Mouse (Mus musculus) embryonic facial prominence, embryonic 12.5 days (tissue): ENCODE measurements around the gene Traf3. TPM values are rescaled to one million over a fixed set of nuclear protein-coding genes. Genes with fewer than 3 reads are reported as not detected.

Experiments
- ATAC-seq: fragments of 200-750 bp; cut with Nextera tagmentation; 2 replicates; pipeline ENCODE4 v1.8.0; 2017; ENCODE audit not compliant: insufficient number of reproducible peaks, insufficient read depth, low FRiP score, low TSS enrichment
- H3K27ac ChIP-seq: fragments of 300-500 bp; sonication (generic); 2 replicates; pipeline ENCODE4 v1.5.1; 2016; ENCODE audit warnings: mild to moderate bottlenecking
- H3K27me3 ChIP-seq: fragments of 300-500 bp; sonication (generic); 2 replicates; pipeline ENCODE4 v1.6.1; 2016; ENCODE audit warnings: mild to moderate bottlenecking, moderate library complexity
- H3K36me3 ChIP-seq: fragments of 300-500 bp; sonication (generic); 2 replicates; pipeline ENCODE4 v1.6.1; 2016; ENCODE audit warnings: mild to moderate bottlenecking
- H3K4me1 ChIP-seq: fragments of 300-500 bp; sonication (generic); 2 replicates; pipeline ENCODE4 v1.6.1; 2016
- H3K4me2 ChIP-seq: fragments of 300-500 bp; sonication (generic); replicated peaks from 2 replicates; pipeline ENCODE4 v1.6.1; 2016; ENCODE audit warnings: mild to moderate bottlenecking, moderate library complexity
- H3K4me3 ChIP-seq: fragments of 300-500 bp; sonication (generic); 2 replicates; pipeline ENCODE4 v1.5.1; 2016; ENCODE audit warnings: mild to moderate bottlenecking
- H3K9ac ChIP-seq: fragments of 300-500 bp; sonication (generic); 2 replicates; pipeline ENCODE4 v1.6.1; 2016; ENCODE audit warnings: mild to moderate bottlenecking, moderate library complexity
- H3K9me3 ChIP-seq: fragments of 300-500 bp; sonication (generic); 2 replicates; pipeline ENCODE4 v1.6.1; 2016; ENCODE audit warnings: mild to moderate bottlenecking, moderate library complexity
- WGBS: fragments of 180-500 bp; shearing (Covaris S2); methylation state at CpG from one replicate; pipeline ENCODE4 v1.1.7; 2016; 5-methylcytosine and 5-hydroxymethylcytosine counted together
- polyA plus RNA-seq: library from polyadenylated mRNA; unstranded; fragments of >200 nt; fragmentation: Nextera tagmentation; extraction: Ambion mirVana; gene quantifications from 2 replicates; pipeline ENCODE4 v1.2.1, GENCODE M21; 2016

Traf3 gene
- polyA plus RNA-seq, 1 experiment from 2014 or later = 15.8 TPM

DNA sequence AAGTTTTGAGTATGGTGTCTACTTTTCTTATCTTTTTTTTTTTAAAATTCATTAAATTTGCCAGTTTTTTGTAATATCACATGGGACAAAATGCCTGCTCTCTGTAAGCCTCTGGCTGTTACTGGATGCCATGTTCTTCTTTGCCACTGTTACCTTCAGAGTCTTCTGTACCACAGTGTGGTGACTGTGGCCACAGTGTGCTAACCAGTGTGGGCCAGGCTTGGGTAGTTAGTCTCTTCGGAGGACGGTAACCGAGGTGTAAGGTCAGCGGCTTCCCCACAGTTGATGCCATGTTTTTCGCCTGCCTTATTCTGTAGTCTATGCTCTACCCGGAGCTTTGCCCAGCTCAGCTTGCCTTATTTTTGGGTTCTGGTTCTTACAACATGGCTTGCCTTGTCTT, 16.2 kb downstream of the Traf3 start:
- no peak overlapping the region for H3K27ac ChIP-seq
- no peak for ATAC-seq
- no peaks in the 10 kb centered on the region for H3K27me3 ChIP-seq
- H3K4me2 ChIP-seq = no peak overlapping the region
- H3K9ac ChIP-seq = no peak overlapping the region
- H3K36me3 ChIP-seq = no peaks in the 10 kb centered on the region
- no peaks in the 10 kb centered on the region; the same call in 1 of the 2 replicates for H3K4me1 ChIP-seq
- no peak overlapping the region for H3K4me3 ChIP-seq
- H3K9me3 ChIP-seq = no peaks in the 10 kb centered on the region
- WGBS = 93% methylated on average over 6 of the region's 6 CpGs

DNA sequence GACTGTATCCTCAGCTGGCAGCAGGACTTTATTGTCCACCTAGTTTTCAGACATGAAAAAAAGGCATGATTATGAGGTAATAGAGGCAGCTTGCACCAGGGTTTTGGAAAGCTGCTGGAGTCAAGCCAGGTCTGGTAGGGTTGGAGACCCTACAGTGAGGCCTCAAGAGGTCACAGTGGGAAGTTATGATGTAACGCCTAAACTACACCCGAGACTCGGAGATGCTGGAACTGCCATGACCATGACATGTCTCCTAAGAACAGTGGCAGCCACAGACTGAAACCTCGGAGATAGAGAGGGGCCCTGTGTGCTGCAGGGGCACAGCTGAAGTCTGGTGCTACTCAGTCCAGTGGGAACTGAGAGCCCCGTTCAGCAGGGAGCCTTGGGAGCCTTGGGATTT, 18.3 kb downstream of the Traf3 start, which contains the start of gene 4930595D18Rik:
Gene 4930595D18Rik (minus strand): TSS at position 16 of the 400 bp plus-strand sequence.
- ATAC-seq = no peak
- no peaks in the 10 kb centered on the region; the same call in 1 of the 2 replicates for H3K4me1 ChIP-seq

GRCm38 (mm10) chr12:111186986-111187385, 20.8 kb downstream of the Traf3 start:
- ATAC-seq = no peak
- 80% methylated on average over 3 of the region's 3 CpGs for WGBS
- H3K9ac ChIP-seq = no peak overlapping the region
- peaks cover 6% of the 10 kb centered on the region; the same call in 1 of the 2 replicates for H3K4me1 ChIP-seq
- H3K36me3 ChIP-seq = no peaks in the 10 kb centered on the region
- no peak overlapping the region for H3K27ac ChIP-seq
- H3K9me3 ChIP-seq = no peaks in the 10 kb centered on the region
- H3K27me3 ChIP-seq = no peaks in the 10 kb centered on the region
- no peak overlapping the region for H3K4me3 ChIP-seq
- no peak overlapping the region for H3K4me2 ChIP-seq

More for the DNA sequence above, 18.3 kb downstream of the Traf3 start, which contains the start of gene 4930595D18Rik:
- Histone ChIP-seq H3K36me3 (no peaks in the 10 kb centered on the region), H3K27ac (no peak within 1 kb of the TSS), H3K4me3 (no peak within 1 kb of the TSS), H3K9ac (no peak within 1 kb of the TSS), H3K4me2 (no peak within 1 kb of the TSS), H3K27me3 (no peaks in the 10 kb centered on the region), H3K9me3 (no peaks in the 10 kb centered on the region)
- WGBS = 78% methylated on average over 5 of the region's 5 CpGs

DNA sequence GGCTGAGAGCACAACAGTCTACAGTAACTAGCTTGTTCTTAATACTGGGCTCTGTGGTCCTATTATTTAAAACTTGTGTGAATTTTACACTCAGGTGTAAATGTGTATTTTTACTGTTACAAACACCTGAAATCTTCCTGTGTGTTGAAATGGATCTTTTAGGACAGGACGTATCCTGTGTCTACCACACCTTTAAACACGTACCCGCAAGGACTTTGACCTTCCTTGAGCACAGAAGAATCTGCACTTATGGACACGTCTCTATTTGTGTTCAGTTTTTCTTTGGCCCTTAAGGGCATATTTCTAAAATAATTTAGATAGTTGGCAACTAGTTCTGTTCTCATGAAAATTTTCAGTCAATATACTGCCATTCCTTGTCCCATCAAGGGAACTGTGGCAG, 22.1 kb downstream of the Traf3 start:
- H3K27me3 ChIP-seq = no peaks in the 10 kb centered on the region
- H3K9ac ChIP-seq = no peak overlapping the region
- ATAC-seq = no peak
- peaks cover 7% of the 10 kb centered on the region for H3K4me1 ChIP-seq
- WGBS = 86% methylated on average over 4 of the region's 4 CpGs
- H3K36me3 ChIP-seq = no peaks in the 10 kb centered on the region
- no peak overlapping the region for H3K27ac ChIP-seq
- no peaks in the 10 kb centered on the region for H3K9me3 ChIP-seq
- no peak overlapping the region for H3K4me2 ChIP-seq
- H3K4me3 ChIP-seq = no peak overlapping the region

- WGBS = 83% methylated on average over 5 of the region's 5 CpGs
- Histone ChIP-seq H3K9me3 (no peaks in the 10 kb centered on the region), H3K27ac (no peak overlapping the region), H3K4me2 (no peak overlapping the region), H3K9ac (no peak overlapping the region), H3K4me1 (peaks cover 15% of the 10 kb centered on the region), H3K4me3 (no peak overlapping the region), H3K27me3 (no peaks in the 10 kb centered on the region), H3K36me3 (no peaks in the 10 kb centered on the region)
- no peak for ATAC-seq
These were observed 24.2 kb downstream of the Traf3 start for GRCm38 (mm10) chr12:111190355-111190754.

DNA sequence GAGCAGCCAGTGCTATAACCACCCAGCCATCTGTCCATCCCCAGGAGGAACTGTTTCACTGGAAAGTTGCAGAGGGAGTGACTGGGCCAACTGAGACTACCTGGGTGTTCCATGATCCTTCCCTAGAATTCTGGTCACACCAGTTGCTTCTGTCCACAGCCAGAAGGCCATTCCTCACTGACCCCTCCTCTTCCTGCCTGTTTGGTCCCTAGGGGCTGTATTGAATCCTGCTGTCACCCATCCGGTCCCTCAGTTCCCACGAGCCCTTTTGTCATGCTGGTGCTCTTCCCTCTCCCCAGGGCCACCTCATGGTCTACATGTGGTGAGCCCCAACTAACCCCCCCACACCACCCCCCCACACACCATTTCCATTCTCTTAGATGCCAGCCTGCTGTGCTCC, 24.7 kb downstream of the Traf3 start:
- no peak overlapping the region for H3K27ac ChIP-seq
- no peak overlapping the region for H3K9ac ChIP-seq
- no peak overlapping the region for H3K4me2 ChIP-seq
- peaks cover 15% of the 10 kb centered on the region for H3K4me1 ChIP-seq
- H3K9me3 ChIP-seq = no peaks in the 10 kb centered on the region
- no peaks in the 10 kb centered on the region for H3K36me3 ChIP-seq
- H3K4me3 ChIP-seq = no peak overlapping the region
- 81% methylated on average over 2 of the region's 2 CpGs for WGBS
- H3K27me3 ChIP-seq = no peaks in the 10 kb centered on the region
- no peak for ATAC-seq

GRCm38 (mm10) chr12:111192777-111193176, 26.6 kb downstream of the Traf3 start:
- H3K4me3 ChIP-seq = no peak overlapping the region
- no peak overlapping the region for H3K27ac ChIP-seq
- H3K27me3 ChIP-seq = no peaks in the 10 kb centered on the region
- no peak overlapping the region for H3K9ac ChIP-seq
- H3K9me3 ChIP-seq = no peaks in the 10 kb centered on the region
- ATAC-seq = no peak
- H3K36me3 ChIP-seq = no peaks in the 10 kb centered on the region
- H3K4me1 ChIP-seq = peaks cover 15% of the 10 kb centered on the region
- WGBS = 78% methylated on average over 6 of the region's 6 CpGs
- no peak overlapping the region for H3K4me2 ChIP-seq

DNA sequence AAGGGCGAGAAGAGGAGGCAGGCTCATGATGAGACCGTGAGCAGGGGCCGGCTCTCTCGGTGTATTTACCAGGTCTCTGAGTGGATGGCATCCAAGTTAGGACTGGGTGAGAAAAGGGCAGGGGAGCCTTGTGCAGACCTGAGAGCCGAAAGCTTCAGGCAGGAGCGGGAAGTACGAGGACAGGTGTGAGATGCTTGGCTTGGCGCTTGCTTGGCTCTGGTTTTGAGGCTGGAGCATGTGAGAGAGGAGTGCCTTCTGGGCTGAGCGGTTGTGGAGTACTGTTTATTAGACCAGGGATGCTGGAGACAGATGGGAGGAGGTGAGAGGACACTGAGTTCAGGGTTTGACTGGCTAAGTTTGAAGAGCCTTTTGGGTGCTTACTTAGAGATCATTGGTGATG, 27.2 kb downstream of the Traf3 start:
- Histone ChIP-seq H3K4me3 (no peak overlapping the region), H3K27me3 (no peaks in the 10 kb centered on the region), H3K4me1 (peaks cover 15% of the 10 kb centered on the region), H3K27ac (no peak overlapping the region), H3K36me3 (no peaks in the 10 kb centered on the region), H3K9me3 (no peaks in the 10 kb centered on the region), H3K9ac (no peak overlapping the region), H3K4me2 (no peak overlapping the region)
- 80% methylated on average over 9 of the region's 9 CpGs for WGBS
- no peak for ATAC-seq

GRCm38 (mm10) chr12:111196548-111196947, 30.4 kb downstream of the Traf3 start:
- Histone ChIP-seq H3K9me3 (no peaks in the 10 kb centered on the region), H3K27me3 (no peaks in the 10 kb centered on the region), H3K4me1 (peaks cover 10% of the 10 kb centered on the region), H3K9ac (no peak overlapping the region), H3K27ac (no peak overlapping the region), H3K4me3 (no peak overlapping the region), H3K4me2 (no peak overlapping the region), H3K36me3 (no peaks in the 10 kb centered on the region)
- 85% methylated on average over 4 of the region's 4 CpGs for WGBS
- no peak for ATAC-seq

DNA sequence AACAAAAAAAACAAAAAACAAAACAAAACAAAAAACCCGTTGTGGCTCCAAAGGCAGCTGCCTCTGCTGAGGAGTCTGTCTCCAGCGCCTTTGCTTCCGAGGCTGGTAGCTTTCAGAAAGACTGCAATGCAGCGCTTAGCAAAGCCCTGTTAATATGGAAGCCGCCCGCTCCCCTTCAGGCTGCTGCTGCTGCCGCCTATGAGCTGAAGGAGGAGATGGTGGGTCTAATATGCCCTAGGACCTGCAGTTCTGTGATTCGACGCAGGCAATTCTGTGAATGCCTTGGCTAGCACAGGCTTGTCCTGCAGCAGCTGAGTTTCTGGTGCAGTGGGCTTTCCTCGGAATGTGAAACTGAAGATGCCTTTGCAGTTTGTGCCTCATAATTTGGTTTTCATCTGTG, 36.9 kb downstream of the Traf3 start:
- 72% methylated on average over 10 of the region's 10 CpGs for WGBS
- H3K9ac ChIP-seq = no peak overlapping the region
- H3K4me2 ChIP-seq = no peak overlapping the region

GRCm38 (mm10) chr12:111203945-111204344, 37.8 kb downstream of the Traf3 start:
- Histone ChIP-seq H3K4me1 (peaks cover 7% of the 10 kb centered on the region; the same call in 1 of the 2 replicates), H3K4me2 (no peak overlapping the region), H3K9ac (no peak overlapping the region), H3K4me3 (no peak overlapping the region), H3K27me3 (no peaks in the 10 kb centered on the region), H3K27ac (no peak overlapping the region), H3K9me3 (no peaks in the 10 kb centered on the region), H3K36me3 (no peaks in the 10 kb centered on the region)
- ATAC-seq = no peak
- 71% methylated on average over 3 of the region's 3 CpGs for WGBS

More for the DNA sequence above, 36.9 kb downstream of the Traf3 start:
- no peak overlapping the region for H3K4me3 ChIP-seq
- no peak for ATAC-seq
- no peaks in the 10 kb centered on the region for H3K9me3 ChIP-seq
- H3K27ac ChIP-seq = no peak overlapping the region
- H3K4me1 ChIP-seq = peaks cover 7% of the 10 kb centered on the region; the same call in 1 of the 2 replicates
- no peaks in the 10 kb centered on the region for H3K27me3 ChIP-seq
- H3K36me3 ChIP-seq = no peaks in the 10 kb centered on the region

DNA sequence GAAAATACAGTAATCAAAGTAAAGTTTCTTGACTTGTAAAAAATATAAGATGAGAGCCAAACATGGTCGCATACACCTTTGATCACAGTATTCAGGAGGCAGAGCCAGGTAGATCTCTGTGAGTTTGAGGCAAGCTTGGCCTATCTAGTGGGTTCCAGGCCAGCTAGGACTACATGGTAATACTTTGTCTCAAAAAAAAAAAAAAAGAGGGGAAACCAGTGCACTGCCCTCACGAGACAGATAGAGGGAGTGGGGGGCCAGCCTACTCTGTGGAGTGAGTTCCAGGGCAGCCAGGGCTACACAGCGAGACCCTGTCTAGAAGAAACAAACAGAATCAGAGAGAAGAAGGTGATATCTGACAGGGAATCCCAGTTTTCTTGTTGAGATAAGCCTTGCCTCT, 41.5 kb downstream of the Traf3 start:
- Histone ChIP-seq H3K27me3 (no peaks in the 10 kb centered on the region), H3K4me2 (no peak overlapping the region), H3K9me3 (no peaks in the 10 kb centered on the region), H3K9ac (no peak overlapping the region), H3K36me3 (no peaks in the 10 kb centered on the region), H3K4me3 (no peak overlapping the region), H3K27ac (no peak overlapping the region), H3K4me1 (peaks cover 7% of the 10 kb centered on the region; the same call in 1 of the 2 replicates)
- WGBS = 83% methylated on average over 3 of the region's 3 CpGs
- ATAC-seq = no peak

GRCm38 (mm10) chr12:111211729-111212128, 45.6 kb downstream of the Traf3 start:
- H3K4me1 ChIP-seq = no peaks in the 10 kb centered on the region
- ATAC-seq = no peak
- no peak overlapping the region for H3K27ac ChIP-seq
- no peaks in the 10 kb centered on the region for H3K27me3 ChIP-seq
- H3K9ac ChIP-seq = no peak overlapping the region
- WGBS = 87% methylated on average over 5 of the region's 5 CpGs
- no peak overlapping the region for H3K4me2 ChIP-seq
- no peak overlapping the region for H3K4me3 ChIP-seq
- no peaks in the 10 kb centered on the region for H3K9me3 ChIP-seq
- no peaks in the 10 kb centered on the region for H3K36me3 ChIP-seq
